Mouse (Mus musculus): ENCODE measurements around the gene Pip4p1.
"Not testable (repeated sequence)": the region's sequence is repeated elsewhere in the genome, so short reads cannot be mapped to it uniquely, and the experiment has no call there.

The Pip4p1 gene

GRCm38 (mm10) chr14:50955942-50956508, 25.4 kb upstream of the Pip4p1 start, which contains the start of gene Pnp2:
TSS of gene Pnp2 (plus strand) at chr14:50955992.
- H3K27me3 ChIP-seq (ENCODE audit: control insufficient read depth, insufficient read depth, low read length, poor library complexity, severe bottlenecking); H3K36me3 ChIP-seq (ENCODE audit: control insufficient read depth, insufficient read depth, low read length, poor library complexity, severe bottlenecking): not testable (repeated sequence)
- peak; percentile 72 for DNase-seq (ENCODE audit: low read depth, low spot score)

- no peak for DNase-seq (ENCODE audit: low read depth, low spot score)
- Histone ChIP-seq H3K27me3 (ENCODE audit: control insufficient read depth, insufficient read depth, low read length, poor library complexity, severe bottlenecking) (no peaks in the 10 kb centered on the region), H3K36me3 (ENCODE audit: control insufficient read depth, insufficient read depth, low read length, poor library complexity, severe bottlenecking) (no peaks in the 10 kb centered on the region)
Observed at GRCm38 (mm10) chr14:50955487-50955886, 24.8 kb upstream of the Pip4p1 start.

GRCm38 (mm10) chr14:50945526-50945925, 14.9 kb upstream of the Pip4p1 start:
- DNase-seq (ENCODE audit: low read depth, low spot score); H3K27me3 ChIP-seq (ENCODE audit: control insufficient read depth, insufficient read depth, low read length, poor library complexity, severe bottlenecking); H3K36me3 ChIP-seq (ENCODE audit: control insufficient read depth, insufficient read depth, low read length, poor library complexity, severe bottlenecking): not testable (repeated sequence)

GRCm38 (mm10) chr14:50945081-50945480, 14.4 kb upstream of the Pip4p1 start:
- not testable (repeated sequence) for H3K36me3 ChIP-seq (ENCODE audit: control insufficient read depth, insufficient read depth, low read length, poor library complexity, severe bottlenecking); H3K27me3 ChIP-seq (ENCODE audit: control insufficient read depth, insufficient read depth, low read length, poor library complexity, severe bottlenecking); DNase-seq (ENCODE audit: low read depth, low spot score)

- not testable (repeated sequence) for H3K36me3 ChIP-seq (ENCODE audit: control insufficient read depth, insufficient read depth, low read length, poor library complexity, severe bottlenecking); H3K27me3 ChIP-seq (ENCODE audit: control insufficient read depth, insufficient read depth, low read length, poor library complexity, severe bottlenecking); DNase-seq (ENCODE audit: low read depth, low spot score)
Observed at GRCm38 (mm10) chr14:50944668-50945033, 14.0 kb upstream of the Pip4p1 start.

- H3K36me3 ChIP-seq (ENCODE audit: control insufficient read depth, insufficient read depth, low read length, poor library complexity, severe bottlenecking) = no peaks in the 10 kb centered on the region
Observed at GRCm38 (mm10) chr14:50943932-50944667, 13.4 kb upstream of the Pip4p1 start, which contains the start of gene Gm49342. TSS of gene Gm49342 (plus strand) at chr14:50944517.

GRCm38 (mm10) chr14:50938940-50939339, 8.3 kb upstream of the Pip4p1 start:
- peak; percentile 42 for DNase-seq (ENCODE audit: low read depth, low spot score)
- Histone ChIP-seq H3K36me3 (ENCODE audit: control insufficient read depth, insufficient read depth, low read length, poor library complexity, severe bottlenecking) (no peaks in the 10 kb centered on the region), H3K27me3 (ENCODE audit: control insufficient read depth, insufficient read depth, low read length, poor library complexity, severe bottlenecking) (no peaks in the 10 kb centered on the region)

More at GRCm38 (mm10) chr14:50943932-50944667, 13.4 kb upstream of the Pip4p1 start, which contains the start of gene Gm49342:
- no peaks in the 10 kb centered on the region for H3K27me3 ChIP-seq (ENCODE audit: control insufficient read depth, insufficient read depth, low read length, poor library complexity, severe bottlenecking)
- DNase-seq (ENCODE audit: low read depth, low spot score) = peak; percentile 93

GRCm38 (mm10) chr14:50938119-50938908, 7.7 kb upstream of the Pip4p1 start:
- no peak for DNase-seq (ENCODE audit: low read depth, low spot score)

GRCm38 (mm10) chr14:50936649-50937048, 6.0 kb upstream of the Pip4p1 start:
- H3K27me3 ChIP-seq (ENCODE audit: control insufficient read depth, insufficient read depth, low read length, poor library complexity, severe bottlenecking) = no peaks in the 10 kb centered on the region
- DNase-seq (ENCODE audit: low read depth, low spot score) = no peak
- no peaks in the 10 kb centered on the region for H3K36me3 ChIP-seq (ENCODE audit: control insufficient read depth, insufficient read depth, low read length, poor library complexity, severe bottlenecking)

More at GRCm38 (mm10) chr14:50938119-50938908, 7.7 kb upstream of the Pip4p1 start:
- H3K36me3 ChIP-seq (ENCODE audit: control insufficient read depth, insufficient read depth, low read length, poor library complexity, severe bottlenecking) = no peaks in the 10 kb centered on the region
- H3K27me3 ChIP-seq (ENCODE audit: control insufficient read depth, insufficient read depth, low read length, poor library complexity, severe bottlenecking) = no peaks in the 10 kb centered on the region

GRCm38 (mm10) chr14:50931493-50932020, 901 bp upstream of the Pip4p1 start:
- peaks cover 15% of the 10 kb centered on the region for H3K36me3 ChIP-seq (ENCODE audit: control insufficient read depth, insufficient read depth, low read length, poor library complexity, severe bottlenecking)
- H3K27me3 ChIP-seq (ENCODE audit: control insufficient read depth, insufficient read depth, low read length, poor library complexity, severe bottlenecking) = no peaks in the 10 kb centered on the region
- DNase-seq (ENCODE audit: low read depth, low spot score) = peak; percentile 47

GRCm38 (mm10) chr14:50930377-50930753, 291 bp downstream of the Pip4p1 start:
- no peaks in the 10 kb centered on the region for H3K27me3 ChIP-seq (ENCODE audit: control insufficient read depth, insufficient read depth, low read length, poor library complexity, severe bottlenecking)
- peaks cover 15% of the 10 kb centered on the region for H3K36me3 ChIP-seq (ENCODE audit: control insufficient read depth, insufficient read depth, low read length, poor library complexity, severe bottlenecking)
- peak; percentile 90 for DNase-seq (ENCODE audit: low read depth, low spot score)

- Histone ChIP-seq H3K36me3 (ENCODE audit: control insufficient read depth, insufficient read depth, low read length, poor library complexity, severe bottlenecking) (peaks cover 15% of the 10 kb centered on the region), H3K27me3 (ENCODE audit: control insufficient read depth, insufficient read depth, low read length, poor library complexity, severe bottlenecking) (no peaks in the 10 kb centered on the region)
- peak; percentile 84 for DNase-seq (ENCODE audit: low read depth, low spot score)
Observed at GRCm38 (mm10) chr14:50929951-50930350, 705 bp downstream of the Pip4p1 start.

GRCm38 (mm10) chr14:50927366-50927765, 3.3 kb downstream of the Pip4p1 start:
- no peak for DNase-seq (ENCODE audit: low read depth, low spot score)
- peaks cover 15% of the 10 kb centered on the region for H3K36me3 ChIP-seq (ENCODE audit: control insufficient read depth, insufficient read depth, low read length, poor library complexity, severe bottlenecking)
- no peaks in the 10 kb centered on the region for H3K27me3 ChIP-seq (ENCODE audit: control insufficient read depth, insufficient read depth, low read length, poor library complexity, severe bottlenecking)

- peak; percentile 34 for DNase-seq (ENCODE audit: low read depth, low spot score)
- H3K27me3 ChIP-seq (ENCODE audit: control insufficient read depth, insufficient read depth, low read length, poor library complexity, severe bottlenecking) = no peaks in the 10 kb centered on the region
- H3K36me3 ChIP-seq (ENCODE audit: control insufficient read depth, insufficient read depth, low read length, poor library complexity, severe bottlenecking) = peaks cover 15% of the 10 kb centered on the region
Observed at GRCm38 (mm10) chr14:50925111-50925920, 5.3 kb downstream of the Pip4p1 start.
